Mouse (Mus musculus) thymus, adult 2 months (tissue): ENCODE results near the gene Gng8.

Experiments used
- CTCF ChIP-seq: fragments of 200-500 bp; IDR thresholded peaks from 2 replicates; pipeline ENCODE4 v1.5.1; 2012; ENCODE audit warnings: mild to moderate bottlenecking, control low read depth, low read length, moderate library complexity, borderline replicate concordance; ENCODE audit not compliant: control insufficient read depth, poor library complexity, insufficient read depth; ENCODE audit errors: extremely low read depth
- POLR2A ChIP-seq: fragments of 200-500 bp; IDR thresholded peaks from 2 replicates; pipeline ENCODE4 v1.6.1; 2012; ENCODE audit warnings: mild to moderate bottlenecking, low read length, control low read depth, moderate library complexity; ENCODE audit not compliant: control insufficient read depth, poor library complexity, insufficient read depth; ENCODE audit errors: extremely low read depth

- TF ChIP-seq CTCF, result no peak
- no peak for TF ChIP-seq POLR2A
These were observed 25.0 kb downstream of the Gng8 start for GRCm38 (mm10) chr7:16916342-16917265.
